Mouse (Mus musculus): ENCODE measurements at regions not wholly inside any gene's neighbourhood (a gene's known extent, or its start where the extent isn't known, plus 50 kb on each side); places are given as distances from the start of the nearest gene placed in this dataset.

GRCm38 (mm10) chr7:78049606-78050005 lies 688.2 kb downstream of the Ntrk3 start:
- 69% methylated on average over 3 of the region's 3 CpGs for WGBS
- Histone ChIP-seq H3K27me3 (no peaks in the 10 kb centered on the region), H3K36me3 (no peaks in the 10 kb centered on the region), H3K4me2 (replicated peaks) (no peak overlapping the region), H3K4me1 (replicated peaks) (no peaks in the 10 kb centered on the region), H3K4me3 (replicated peaks) (no peak overlapping the region), H3K9me3 (no peaks in the 10 kb centered on the region), H3K9ac (replicated peaks) (no peak overlapping the region), H3K27ac (no peak overlapping the region)
- no peak for ATAC-seq

DNA sequence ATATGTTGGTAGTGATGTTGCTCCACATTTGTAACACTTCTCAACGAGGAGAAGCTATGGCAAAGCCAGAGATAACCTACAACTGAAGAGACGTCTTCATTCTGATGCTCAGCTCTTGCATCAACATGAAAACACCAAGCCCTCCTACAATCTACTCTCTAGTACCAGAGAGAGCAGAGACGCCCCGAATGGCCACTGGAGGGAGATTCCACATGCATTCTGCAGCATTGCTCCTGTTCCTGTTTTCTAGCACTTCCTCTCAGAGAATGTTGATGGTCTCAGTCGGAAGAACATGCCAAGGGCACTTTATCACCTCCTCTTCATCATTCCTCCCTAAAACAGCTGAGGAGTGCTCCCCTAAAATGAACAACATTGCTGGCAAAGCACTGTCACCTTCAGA lies 692.4 kb downstream of the Ntrk3 start:
- H3K4me2 ChIP-seq (replicated peaks): no peak overlapping the region
- no peak overlapping the region for H3K27ac ChIP-seq
- ATAC-seq: no peak
- H3K27me3 ChIP-seq: no peaks in the 10 kb centered on the region
- H3K4me3 ChIP-seq (replicated peaks): no peak overlapping the region
- WGBS: 73% methylated on average over 5 of the region's 5 CpGs
- H3K9ac ChIP-seq (replicated peaks): no peak overlapping the region
- H3K4me1 ChIP-seq (replicated peaks): no peaks in the 10 kb centered on the region
- no peaks in the 10 kb centered on the region for H3K36me3 ChIP-seq
- H3K9me3 ChIP-seq: no peaks in the 10 kb centered on the region

DNA sequence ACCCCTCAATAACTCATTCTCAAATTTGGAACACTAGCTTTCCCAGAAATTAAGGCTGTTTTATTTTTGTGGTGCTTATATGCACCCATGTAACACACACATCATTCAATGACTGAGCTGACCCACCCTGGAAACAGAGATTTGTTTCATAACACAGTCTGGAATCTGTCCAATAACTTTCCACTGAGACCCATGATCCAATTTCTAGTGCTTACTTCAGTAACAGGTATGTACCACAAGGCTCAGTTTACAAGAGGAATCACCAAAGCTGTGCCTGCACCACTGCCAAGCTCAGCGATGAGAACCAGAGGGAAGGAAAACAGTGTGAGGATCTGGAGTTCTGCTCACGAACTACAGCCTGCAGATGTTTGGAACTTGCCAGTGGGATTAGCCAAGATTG lies 706.8 kb downstream of the Ntrk3 start:
- H3K36me3 ChIP-seq: no peaks in the 10 kb centered on the region
- no peak for ATAC-seq
- no peaks in the 10 kb centered on the region for H3K27me3 ChIP-seq
- H3K9ac ChIP-seq (replicated peaks): no peak overlapping the region
- WGBS: 85% methylated on average over 2 of the region's 2 CpGs
- H3K4me2 ChIP-seq (replicated peaks): no peak overlapping the region
- no peak overlapping the region for H3K4me3 ChIP-seq (replicated peaks)
- H3K4me1 ChIP-seq (replicated peaks): no peaks in the 10 kb centered on the region
- H3K9me3 ChIP-seq: no peaks in the 10 kb centered on the region
- no peak overlapping the region for H3K27ac ChIP-seq

DNA sequence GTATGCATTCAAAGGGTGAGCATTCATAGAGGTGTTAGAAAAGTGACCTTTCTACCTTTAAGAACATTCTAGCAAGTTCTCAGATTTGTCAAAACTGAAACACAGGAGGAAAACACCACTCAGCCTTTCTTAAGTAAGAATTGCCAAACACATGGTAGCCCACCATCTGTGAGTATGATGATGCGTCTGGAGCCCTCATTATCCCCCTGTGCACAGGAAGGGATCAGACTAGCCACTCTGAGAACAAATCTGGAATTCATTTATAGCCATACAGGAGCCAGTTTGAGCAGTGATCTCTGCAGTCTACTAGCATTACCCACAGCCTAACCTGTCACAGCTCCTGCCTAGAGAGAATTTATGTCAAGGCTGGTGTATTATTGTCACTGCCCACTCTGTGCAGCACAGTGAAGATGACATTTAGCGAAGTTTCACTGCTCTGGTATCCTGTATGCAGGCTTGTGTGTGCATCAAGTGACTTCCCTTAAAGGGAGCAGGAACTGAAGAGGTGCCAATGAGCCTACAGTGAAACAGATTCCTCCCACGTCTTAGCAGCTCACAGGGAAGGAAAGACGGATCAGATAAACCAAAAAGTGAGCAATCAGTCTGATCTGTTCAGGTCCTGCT lies 710.7 kb downstream of the Ntrk3 start:
- H3K9me3 ChIP-seq: no peaks in the 10 kb centered on the region
- ATAC-seq: no peak
- no peaks in the 10 kb centered on the region for H3K27me3 ChIP-seq
- H3K4me3 ChIP-seq (replicated peaks): no peak overlapping the region
- H3K4me1 ChIP-seq (replicated peaks): no peaks in the 10 kb centered on the region
- WGBS: 80% methylated on average over 4 of the region's 4 CpGs
- no peak overlapping the region for H3K4me2 ChIP-seq (replicated peaks)
- H3K36me3 ChIP-seq: no peaks in the 10 kb centered on the region
- H3K9ac ChIP-seq (replicated peaks): no peak overlapping the region
- no peak overlapping the region for H3K27ac ChIP-seq

- Histone ChIP-seq H3K4me2 (replicated peaks) (no peak overlapping the region), H3K4me1 (replicated peaks) (no peaks in the 10 kb centered on the region), H3K9ac (replicated peaks) (no peak overlapping the region), H3K27me3 (no peaks in the 10 kb centered on the region), H3K9me3 (no peaks in the 10 kb centered on the region), H3K4me3 (replicated peaks) (no peak overlapping the region), H3K36me3 (no peaks in the 10 kb centered on the region), H3K27ac (no peak overlapping the region)
- WGBS: 100% methylated on average over 1 of the region's 1 CpGs
- ATAC-seq: no peak
These were observed 714.2 kb downstream of the Ntrk3 start for GRCm38 (mm10) chr7:78023591-78023990.

GRCm38 (mm10) chr7:78023075-78023474 lies 714.7 kb downstream of the Ntrk3 start:
- 84% methylated on average over 3 of the region's 3 CpGs for WGBS
- Histone ChIP-seq H3K27ac (no peak overlapping the region), H3K4me2 (replicated peaks) (no peak overlapping the region), H3K9ac (replicated peaks) (no peak overlapping the region), H3K27me3 (no peaks in the 10 kb centered on the region), H3K36me3 (no peaks in the 10 kb centered on the region), H3K4me1 (replicated peaks) (no peaks in the 10 kb centered on the region), H3K9me3 (no peaks in the 10 kb centered on the region), H3K4me3 (replicated peaks) (no peak overlapping the region)
- ATAC-seq: no peak

GRCm38 (mm10) chr7:78013631-78014030 lies 724.2 kb downstream of the Ntrk3 start:
- Histone ChIP-seq H3K9ac (replicated peaks) (no peak overlapping the region), H3K27ac (no peak overlapping the region), H3K4me3 (replicated peaks) (no peak overlapping the region), H3K9me3 (no peaks in the 10 kb centered on the region), H3K36me3 (no peaks in the 10 kb centered on the region), H3K4me2 (replicated peaks) (no peak overlapping the region), H3K27me3 (no peaks in the 10 kb centered on the region), H3K4me1 (replicated peaks) (no peaks in the 10 kb centered on the region)
- 62% methylated on average over 6 of the region's 6 CpGs for WGBS
- ATAC-seq: no peak

DNA sequence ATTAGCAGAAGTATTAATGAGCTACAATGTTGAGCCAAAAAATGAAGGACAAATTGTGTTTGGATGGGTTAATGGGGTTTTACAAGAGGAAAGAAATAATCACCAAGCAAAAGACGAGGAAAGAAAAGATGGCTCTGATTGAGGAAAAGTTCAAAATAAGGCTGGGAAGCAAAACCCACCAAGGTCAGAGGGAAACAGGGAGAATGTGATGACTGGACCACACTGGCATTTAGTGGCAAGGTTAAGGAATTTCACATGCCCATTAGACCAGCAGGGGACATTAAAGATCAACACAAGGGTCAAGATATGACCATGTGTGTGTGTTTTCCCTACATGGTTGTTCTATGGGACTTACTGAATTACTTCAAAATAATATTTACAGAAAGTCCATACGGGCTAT lies 734.7 kb downstream of the Ntrk3 start:
- no peak overlapping the region for H3K4me3 ChIP-seq (replicated peaks)

DNA sequence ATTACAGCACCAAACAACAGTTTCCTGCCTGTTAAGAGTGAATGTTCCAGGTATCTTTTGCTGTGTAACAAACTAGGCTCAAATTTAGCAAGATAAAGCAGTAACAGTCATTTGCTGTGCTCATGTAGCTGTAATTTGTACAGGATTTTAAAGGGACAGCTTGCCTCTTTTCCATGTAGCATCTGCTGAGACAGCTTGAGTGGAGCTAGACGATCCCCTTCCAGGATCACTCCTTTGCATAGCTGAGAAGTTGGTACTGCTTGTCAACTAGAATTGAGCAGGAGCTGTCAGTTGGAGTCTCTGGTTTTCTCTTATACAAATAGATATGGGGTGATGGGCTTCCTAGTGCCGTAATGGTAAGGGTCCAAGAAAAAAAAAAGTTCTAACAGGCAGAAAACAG lies 744.0 kb downstream of the Ntrk3 start:
- Histone ChIP-seq H3K9ac (replicated peaks) (no peak overlapping the region), H3K36me3 (no peaks in the 10 kb centered on the region), H3K4me1 (replicated peaks) (peaks cover 9% of the 10 kb centered on the region; the same call in 1 of the 2 replicates), H3K27ac (no peak overlapping the region), H3K9me3 (no peaks in the 10 kb centered on the region), H3K4me3 (replicated peaks) (no peak overlapping the region), H3K4me2 (replicated peaks) (no peak overlapping the region), H3K27me3 (no peaks in the 10 kb centered on the region)
- WGBS: 72% methylated on average over 2 of the region's 2 CpGs
- no peak for ATAC-seq

More for the DNA sequence above, 734.7 kb downstream of the Ntrk3 start:
- no peaks in the 10 kb centered on the region for H3K4me1 ChIP-seq (replicated peaks)
- no peaks in the 10 kb centered on the region for H3K9me3 ChIP-seq
- no peak overlapping the region for H3K4me2 ChIP-seq (replicated peaks)
- WGBS: 89% methylated on average over 2 of the region's 2 CpGs
- H3K27me3 ChIP-seq: no peaks in the 10 kb centered on the region
- ATAC-seq: no peak
- no peak overlapping the region for H3K9ac ChIP-seq (replicated peaks)
- H3K36me3 ChIP-seq: no peaks in the 10 kb centered on the region
- H3K27ac ChIP-seq: no peak overlapping the region

GRCm38 (mm10) chr7:77990150-77990549 lies 747.7 kb downstream of the Ntrk3 start:
- H3K9me3 ChIP-seq: no peaks in the 10 kb centered on the region
- WGBS: 67% methylated on average over 10 of the region's 10 CpGs
- no peak overlapping the region for H3K4me2 ChIP-seq (replicated peaks)
- peaks cover 9% of the 10 kb centered on the region; the same call in 1 of the 2 replicates for H3K4me1 ChIP-seq (replicated peaks)
- no peak overlapping the region for H3K9ac ChIP-seq (replicated peaks)
- H3K4me3 ChIP-seq (replicated peaks): no peak overlapping the region
- H3K27me3 ChIP-seq: no peaks in the 10 kb centered on the region
- H3K36me3 ChIP-seq: no peaks in the 10 kb centered on the region
- no peak for ATAC-seq
- no peak overlapping the region for H3K27ac ChIP-seq

GRCm38 (mm10) chr7:77988177-77988576 lies 749.6 kb downstream of the Ntrk3 start:
- H3K9me3 ChIP-seq: no peaks in the 10 kb centered on the region
- H3K36me3 ChIP-seq: no peaks in the 10 kb centered on the region
- no peak overlapping the region for H3K9ac ChIP-seq (replicated peaks)
- WGBS: 71% methylated on average over 5 of the region's 5 CpGs
- no peaks in the 10 kb centered on the region for H3K27me3 ChIP-seq
- ATAC-seq: no peak
- no peak overlapping the region for H3K4me3 ChIP-seq (replicated peaks)
- peaks cover 9% of the 10 kb centered on the region; the same call in 1 of the 2 replicates for H3K4me1 ChIP-seq (replicated peaks)
- no peak overlapping the region for H3K27ac ChIP-seq
- H3K4me2 ChIP-seq (replicated peaks): no peak overlapping the region

DNA sequence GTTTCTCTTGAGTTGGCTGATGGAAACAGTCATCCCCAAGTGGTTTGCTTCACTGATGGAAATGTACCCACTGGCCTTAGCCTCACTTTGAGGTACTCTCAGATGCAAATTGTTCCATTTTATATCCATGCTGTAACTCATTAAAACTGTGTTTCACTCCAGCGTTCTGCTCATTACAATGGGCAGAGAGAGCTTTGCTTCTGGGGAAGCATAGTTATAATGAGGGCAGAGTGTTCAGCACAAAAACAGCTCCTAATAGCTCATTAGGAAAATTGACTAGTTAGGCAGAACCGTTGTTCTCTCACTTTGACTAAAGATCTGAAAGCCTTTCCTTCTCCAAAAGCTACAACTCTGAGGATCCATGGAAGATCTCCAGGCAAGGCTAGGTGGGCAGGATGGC lies 771.2 kb downstream of the Ntrk3 start:
- Histone ChIP-seq H3K27me3 (no peaks in the 10 kb centered on the region), H3K4me2 (replicated peaks) (no peak overlapping the region), H3K27ac (no peak overlapping the region), H3K9ac (replicated peaks) (no peak overlapping the region), H3K36me3 (no peaks in the 10 kb centered on the region), H3K4me1 (replicated peaks) (no peaks in the 10 kb centered on the region), H3K4me3 (replicated peaks) (no peak overlapping the region), H3K9me3 (no peaks in the 10 kb centered on the region)
- WGBS: 74% methylated on average over 2 of the region's 2 CpGs
- no peak for ATAC-seq

DNA sequence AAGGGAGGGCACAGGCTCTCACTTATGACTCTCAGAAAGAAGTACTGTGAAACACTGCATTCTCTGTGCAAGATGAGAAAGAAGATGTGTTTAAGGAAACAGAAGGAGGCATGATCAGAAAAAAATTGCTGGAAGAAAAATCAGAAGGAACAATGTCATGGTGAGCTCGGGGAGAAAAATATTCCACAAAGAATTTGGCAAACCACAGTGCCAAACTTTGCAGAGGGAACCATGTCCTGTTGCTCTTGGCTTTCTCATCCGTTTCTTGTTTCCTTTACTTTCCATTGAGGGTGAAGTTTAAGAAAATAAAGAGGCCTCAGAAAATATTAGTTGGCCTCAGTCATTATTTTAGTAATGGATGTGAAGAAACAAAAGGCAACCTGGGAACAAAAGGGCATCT lies 804.4 kb downstream of the Ntrk3 start:
- Histone ChIP-seq H3K27ac (no peak overlapping the region), H3K4me2 (replicated peaks) (no peak overlapping the region), H3K4me3 (replicated peaks) (no peak overlapping the region), H3K36me3 (no peaks in the 10 kb centered on the region), H3K4me1 (replicated peaks) (peaks cover 8% of the 10 kb centered on the region), H3K27me3 (no peaks in the 10 kb centered on the region), H3K9me3 (no peaks in the 10 kb centered on the region), H3K9ac (replicated peaks) (no peak overlapping the region)
- no peak for ATAC-seq
- 84% methylated on average over 2 of the region's 2 CpGs for WGBS

All from midbrain, embryonic 13.5 days (tissue).